Mouse (Mus musculus) midbrain, embryonic 14.5 days (tissue): Measurements from ENCODE around the gene Rgp1. TPM values are rescaled to one million over a fixed set of nuclear protein-coding genes. Genes with fewer than 3 reads are reported as not detected.

Experiments used
- ATAC-seq: fragments of 200-750 bp; cut with Nextera tagmentation; 2 replicates; pipeline ENCODE4 v1.8.0; 2017; ENCODE audit warnings: moderate number of reproducible peaks, moderate library complexity; ENCODE audit not compliant: low FRiP score, low TSS enrichment
- DNase-seq: peaks from one replicate; pipeline ENCODE4 v3.0.0-alpha.2; 2015
- H3K27ac ChIP-seq: fragments of 300-500 bp; sonication (generic); replicated peaks from 2 replicates; pipeline ENCODE4 v1.5.1; 2014; ENCODE audit warnings: mild to moderate bottlenecking, low read depth, low read length, moderate library complexity
- H3K27me3 ChIP-seq: fragments of 300-500 bp; sonication (generic); 2 replicates; pipeline ENCODE4 v1.6.1; 2014; ENCODE audit warnings: low read length, control low read depth, mixed read lengths; ENCODE audit not compliant: control insufficient read depth, insufficient read depth
- H3K36me3 ChIP-seq: fragments of 300-500 bp; sonication (generic); 2 replicates; pipeline ENCODE4 v1.6.1; 2014; ENCODE audit warnings: low read length, control low read depth; ENCODE audit not compliant: control insufficient read depth, insufficient read depth
- H3K4me1 ChIP-seq: fragments of 300-500 bp; sonication (generic); 2 replicates; pipeline ENCODE4 v1.6.1; 2014; ENCODE audit warnings: mild to moderate bottlenecking, antibody characterized with exemption, low read length, control low read depth; ENCODE audit not compliant: control insufficient read depth, insufficient read depth
- H3K4me2 ChIP-seq: fragments of 300-500 bp; sonication (generic); 2 replicates; pipeline ENCODE4 v1.6.1; 2014; ENCODE audit warnings: mild to moderate bottlenecking, low read length, moderate library complexity
- H3K4me3 ChIP-seq: fragments of 300-500 bp; sonication (generic); replicated peaks from 2 replicates; pipeline ENCODE4 v1.5.1; 2014; ENCODE audit warnings: low read depth, low read length
- H3K9ac ChIP-seq: fragments of 300-500 bp; sonication (generic); replicated peaks from 2 replicates; pipeline ENCODE4 v1.6.1; 2014; ENCODE audit warnings: mild to moderate bottlenecking, low read length, moderate library complexity
- H3K9me3 ChIP-seq: fragments of 300-500 bp; sonication (generic); 2 replicates; pipeline ENCODE4 v1.6.1; 2016; ENCODE audit warnings: low read length, control low read depth, mixed read lengths; ENCODE audit not compliant: control insufficient read depth
- WGBS: fragments of 180-500 bp; shearing (Covaris S2); extraction: QIAGEN DNeasy Blood & Tissue Kit; methylation state at CpG from one replicate; pipeline ENCODE4 v1.1.7; 2014; 5-methylcytosine and 5-hydroxymethylcytosine counted together
- polyA plus RNA-seq: library from polyadenylated mRNA; unstranded; fragments of >200 nt; fragmentation: Nextera tagmentation; extraction: Ambion mirVana; gene quantifications from 2 replicates; pipeline ENCODE4 v1.2.1, GENCODE M21; 2014

Gene Rgp1
- polyA plus RNA-seq, 1 experiment from 2014 or later, result 28.5 TPM

GRCm38 (mm10) chr4:43559519-43560242 lies 18.8 kb upstream of the Rgp1 start:
- peak overlapping the region; percentile 3; the same call in 1 of the 2 replicates for H3K4me2 ChIP-seq
- H3K4me3 ChIP-seq, result no peak overlapping the region
- DNase-seq, result no peak
- H3K27ac ChIP-seq, result no peak overlapping the region
- H3K36me3 ChIP-seq, result peaks cover 50% of the 10 kb centered on the region
- peaks cover 33% of the 10 kb centered on the region for H3K4me1 ChIP-seq
- ATAC-seq, result no peak
- WGBS, result 88% methylated on average over 13 of the region's 13 CpGs
- peak overlapping the region; percentile 34; the same call in 1 of the 2 replicates for H3K9ac ChIP-seq
- H3K9me3 ChIP-seq, result no peaks in the 10 kb centered on the region
- H3K27me3 ChIP-seq, result no peaks in the 10 kb centered on the region

DNA sequence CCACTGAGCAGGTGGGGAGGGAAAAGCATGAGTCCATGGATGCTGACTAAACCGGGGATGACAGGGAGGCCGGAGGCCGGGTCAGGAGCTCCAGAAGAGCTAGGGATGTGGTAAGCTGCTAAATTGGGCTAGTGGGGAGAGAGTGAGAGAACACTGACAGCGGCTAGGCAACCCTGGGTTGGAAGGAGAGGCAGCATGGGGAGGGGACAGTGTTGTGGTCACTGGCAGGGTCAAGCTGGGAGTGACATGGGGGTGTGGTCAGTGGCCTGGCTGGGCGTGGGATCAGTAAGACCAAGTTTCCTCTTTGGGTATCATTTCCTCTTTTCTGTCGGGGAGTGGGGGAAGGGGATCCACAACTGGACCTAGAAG lies 18.3 kb upstream of the Rgp1 start:
- H3K9ac ChIP-seq, result peak overlapping the region; percentile 34; the same call in 1 of the 2 replicates
- H3K4me1 ChIP-seq, result peaks cover 33% of the 10 kb centered on the region
- no peak overlapping the region for H3K27ac ChIP-seq
- peaks cover 50% of the 10 kb centered on the region for H3K36me3 ChIP-seq
- DNase-seq (no peak), ATAC-seq (no peak)
- H3K4me2 ChIP-seq, result peak overlapping the region; percentile 91; the same call in 1 of the 2 replicates
- 66% methylated on average over 6 of the region's 6 CpGs for WGBS
- H3K27me3 ChIP-seq, result no peaks in the 10 kb centered on the region
- H3K9me3 ChIP-seq, result no peaks in the 10 kb centered on the region
- H3K4me3 ChIP-seq, result no peak overlapping the region

- Histone ChIP-seq H3K4me1 (peaks cover 33% of the 10 kb centered on the region), H3K36me3 (peaks cover 50% of the 10 kb centered on the region), H3K27me3 (no peaks in the 10 kb centered on the region), H3K9me3 (no peaks in the 10 kb centered on the region), H3K4me3 (peak overlapping the region; percentile 95), H3K9ac (peak overlapping the region; percentile 90), H3K4me2 (peak overlapping the region; percentile 91), H3K27ac (no peak overlapping the region)
- ATAC-seq (no peak), DNase-seq (no peak)
- WGBS, result 57% methylated on average over 2 of the region's 2 CpGs
Observed at GRCm38 (mm10) chr4:43560976-43561375, 17.5 kb upstream of the Rgp1 start.

DNA sequence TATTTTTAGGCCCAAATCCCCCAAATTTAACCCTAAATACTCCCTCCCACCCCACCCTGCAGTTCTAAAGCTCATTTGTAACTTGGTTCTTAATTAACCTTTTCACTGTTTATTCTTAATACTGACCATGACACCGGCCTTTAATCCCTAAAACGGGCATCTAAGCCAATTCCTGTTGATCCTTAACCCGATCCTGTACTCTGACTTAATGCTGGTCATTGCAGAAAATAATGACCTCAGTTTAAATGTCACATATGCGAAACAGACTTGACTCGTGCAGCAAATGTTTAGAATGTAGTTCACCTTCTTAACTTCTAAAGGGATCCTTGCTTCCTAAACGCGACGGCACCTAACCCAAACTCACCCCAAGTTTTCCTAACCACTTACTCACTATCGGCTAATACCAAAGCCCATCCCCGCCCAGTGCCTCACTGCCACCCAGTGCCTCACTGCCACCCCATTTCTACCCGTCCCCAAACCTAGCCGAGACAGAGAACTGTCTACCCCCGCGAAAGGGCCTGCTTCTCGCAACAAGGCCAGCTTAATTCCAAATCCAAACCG lies 17.0 kb upstream of the Rgp1 start:
- peak overlapping the region; percentile 95 for H3K27ac ChIP-seq
- peak overlapping the region; percentile 90 for H3K9ac ChIP-seq
- peak overlapping the region; percentile 91 for H3K4me2 ChIP-seq
- no peak for DNase-seq
- no peaks in the 10 kb centered on the region for H3K27me3 ChIP-seq
- peak overlapping the region; percentile 95 for H3K4me3 ChIP-seq
- H3K4me1 ChIP-seq, result peaks cover 33% of the 10 kb centered on the region
- peaks cover 50% of the 10 kb centered on the region for H3K36me3 ChIP-seq
- no peaks in the 10 kb centered on the region for H3K9me3 ChIP-seq
- 3% methylated on average over 16 of the region's 16 CpGs for WGBS
- ATAC-seq, result no peak; the same call in none of the 2 replicates

DNA sequence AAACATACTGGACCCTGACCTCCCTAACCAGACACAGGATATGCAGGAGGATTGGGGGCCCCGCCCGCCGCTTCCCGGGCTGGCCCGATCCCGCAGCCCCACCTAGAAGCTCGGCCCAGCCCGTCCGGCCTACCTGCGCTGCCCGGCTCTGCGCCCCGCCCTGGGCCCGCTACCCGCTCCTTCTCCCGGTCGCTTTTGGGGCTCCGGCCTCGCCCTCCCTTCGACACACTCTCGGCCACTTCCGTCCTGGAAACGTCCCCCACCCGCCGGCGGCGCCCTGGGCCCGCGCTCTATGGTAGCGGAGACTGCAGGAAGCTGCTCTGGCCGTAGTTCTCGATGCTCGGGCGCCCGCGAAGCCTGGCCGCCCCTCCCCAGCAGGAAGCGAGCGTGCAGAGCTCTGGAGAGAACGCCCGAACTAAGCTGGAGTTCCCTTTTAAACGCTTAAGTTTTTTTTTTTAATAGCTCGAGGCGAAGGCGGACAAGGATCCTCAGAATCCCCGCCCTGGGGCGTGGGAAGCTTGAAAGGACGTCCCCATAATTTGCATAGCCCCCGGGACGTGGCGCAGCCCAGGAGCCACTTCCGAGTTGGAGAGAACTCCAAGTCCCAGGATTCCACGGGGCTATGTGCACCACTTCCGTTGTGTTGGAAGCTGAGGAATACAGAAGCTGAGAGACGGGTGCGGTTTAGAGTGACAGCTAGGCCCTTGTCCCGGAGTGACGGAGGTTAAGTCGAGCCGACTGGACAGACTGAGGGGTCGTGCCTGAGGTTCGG lies 16.3 kb upstream of the Rgp1 start, which contains the start of the genes Creb3 and Tln1:
Gene Creb3, plus strand, starts transcription at position 336 of the 772 bp plus-strand sequence.
Gene Tln1, minus strand, starts transcription at position 695 of the 772 bp plus-strand sequence.
- peak within 1 kb of the TSS; percentile 95 for H3K27ac ChIP-seq

DNA sequence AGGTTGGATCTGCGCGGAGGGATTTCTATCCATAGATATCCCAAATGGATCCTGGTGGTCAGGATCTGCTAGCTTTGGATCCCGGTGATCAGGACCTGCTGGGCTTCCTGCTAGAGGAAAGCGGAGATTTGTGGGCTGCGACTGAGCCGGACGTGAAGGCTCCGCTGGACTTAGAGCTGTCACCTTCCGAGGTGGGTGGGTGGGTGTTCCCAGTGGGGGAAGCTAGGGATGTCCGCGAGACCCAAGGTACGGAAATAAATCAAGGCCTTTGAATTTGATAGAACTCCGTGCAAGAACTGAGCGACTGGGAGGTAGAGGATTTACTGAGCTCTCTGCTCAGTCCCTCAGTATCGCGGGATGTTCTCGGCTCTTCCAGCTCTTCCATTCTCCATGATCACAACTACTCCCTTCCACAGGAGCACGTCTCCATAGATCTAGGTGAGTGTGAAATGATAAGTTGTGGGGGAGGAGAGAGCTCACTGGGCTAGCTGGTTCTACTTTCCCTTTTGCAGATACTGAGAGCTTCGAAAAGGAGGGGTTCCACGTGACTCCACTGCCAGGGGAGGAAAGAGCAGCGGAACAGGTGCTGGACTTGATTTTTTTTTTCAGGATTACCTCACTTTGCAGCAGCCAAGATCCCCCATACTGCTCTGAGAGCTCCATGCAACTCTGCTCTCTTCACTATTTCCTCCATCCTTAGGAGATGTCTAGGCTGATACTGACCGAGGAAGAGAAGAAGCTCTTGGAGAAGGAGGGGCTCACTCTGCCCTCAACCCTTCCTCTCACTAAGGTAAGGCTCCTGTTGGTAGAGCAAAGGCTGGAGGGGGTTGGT lies 15.5 kb upstream of the Rgp1 start:
- H3K27me3 ChIP-seq, result no peaks in the 10 kb centered on the region

More for the DNA sequence above, 16.3 kb upstream of the Rgp1 start, which contains the start of the genes Creb3 and Tln1:
- Histone ChIP-seq H3K4me2 (peak within 1 kb of the TSS; percentile 91), H3K36me3 (peaks cover 51% of the 10 kb centered on the region), H3K9ac (peak within 1 kb of the TSS; percentile 90), H3K27me3 (no peaks in the 10 kb centered on the region), H3K9me3 (no peaks in the 10 kb centered on the region), H3K4me3 (peak within 1 kb of the TSS; percentile 95), H3K4me1 (peaks cover 33% of the 10 kb centered on the region)
- WGBS, result under 1% methylated on average over 62 of the region's 62 CpGs
- ATAC-seq, result peak; percentile 94
- peak; percentile 97 for DNase-seq

GRCm38 (mm10) chr4:43563601-43563875 lies 15.0 kb upstream of the Rgp1 start:
- no peaks in the 10 kb centered on the region for H3K9me3 ChIP-seq
- WGBS, result 82% methylated on average over 4 of the region's 4 CpGs
- H3K4me2 ChIP-seq, result peak overlapping the region; percentile 91
- H3K9ac ChIP-seq, result peak overlapping the region; percentile 90
- no peaks in the 10 kb centered on the region for H3K27me3 ChIP-seq
- DNase-seq (no peak), ATAC-seq (no peak)
- peaks cover 57% of the 10 kb centered on the region for H3K36me3 ChIP-seq
- H3K4me1 ChIP-seq, result peaks cover 32% of the 10 kb centered on the region
- H3K4me3 ChIP-seq, result peak overlapping the region; percentile 95; the same call in 1 of the 2 replicates
- H3K27ac ChIP-seq, result no peak overlapping the region

More for the DNA sequence above, 15.5 kb upstream of the Rgp1 start:
- ATAC-seq (peak; percentile 10; the same call in 1 of the 2 replicates), DNase-seq (no peak)
- peak overlapping the region; percentile 90 for H3K9ac ChIP-seq
- WGBS, result 8% methylated on average over 22 of the region's 22 CpGs
- peak overlapping the region; percentile 95 for H3K4me3 ChIP-seq
- H3K4me2 ChIP-seq, result peak overlapping the region; percentile 91
- H3K9me3 ChIP-seq, result no peaks in the 10 kb centered on the region
- H3K27ac ChIP-seq, result peak overlapping the region; percentile 95
- peaks cover 33% of the 10 kb centered on the region for H3K4me1 ChIP-seq
- H3K36me3 ChIP-seq, result peaks cover 57% of the 10 kb centered on the region

DNA sequence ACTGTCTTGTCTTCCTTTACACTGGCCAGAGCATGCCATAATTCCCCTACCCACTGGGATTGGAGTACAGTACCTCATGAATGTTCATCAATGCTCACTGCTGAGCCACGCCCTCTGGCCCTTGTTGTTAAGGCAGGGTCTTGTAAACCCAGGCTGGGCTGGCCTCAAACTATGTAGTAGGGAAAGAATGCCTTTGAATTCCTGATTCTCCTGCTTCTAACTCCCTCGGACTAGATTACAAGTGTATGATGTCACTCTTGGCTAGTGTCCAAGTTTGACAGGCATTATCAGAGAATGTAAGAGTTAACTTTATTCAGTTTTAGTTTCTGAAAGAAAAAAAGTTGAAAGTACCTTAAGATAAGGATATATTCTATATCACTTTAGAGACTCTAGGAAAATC lies 14.3 kb upstream of the Rgp1 start:
- Histone ChIP-seq H3K36me3 (peaks cover 57% of the 10 kb centered on the region), H3K9ac (no peak overlapping the region), H3K27me3 (no peaks in the 10 kb centered on the region), H3K4me2 (0 out of 2 replicates have a peak overlapping the region, but pooled peaks have one; percentile 91), H3K27ac (no peak overlapping the region), H3K4me3 (no peak overlapping the region), H3K4me1 (peaks cover 28% of the 10 kb centered on the region), H3K9me3 (no peaks in the 10 kb centered on the region)
- WGBS, result 43% methylated on average over 2 of the region's 2 CpGs
- ATAC-seq, result no peak
- DNase-seq, result peak; percentile 34
